Mouse (Mus musculus): Measurements from ENCODE around the gene Cage1. TPM values are rescaled to one million over a fixed set of nuclear protein-coding genes. Genes with fewer than 3 reads are reported as not detected.

The Cage1 gene
- polyA plus RNA-seq, 1 experiment: not detected

DNA sequence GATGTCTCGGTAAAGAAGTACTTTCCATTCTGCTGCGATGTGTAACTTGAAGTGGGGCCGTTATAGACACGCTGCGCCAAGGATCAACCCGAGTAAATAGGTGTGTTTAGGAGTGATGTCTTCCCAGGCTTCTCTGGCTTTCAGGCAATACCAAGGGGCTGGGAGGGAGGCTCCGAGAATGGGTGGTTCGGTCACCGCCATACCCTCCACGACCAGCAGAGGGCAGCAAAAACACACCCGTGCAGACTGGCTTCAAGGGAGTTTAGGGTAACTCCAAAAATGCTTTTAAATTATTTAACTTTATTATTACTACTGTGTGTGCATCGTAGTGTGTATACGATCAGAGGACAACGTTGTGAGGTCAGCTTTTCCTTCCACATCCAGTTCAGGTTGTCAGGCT lies 67.5 kb downstream of the Cage1 start:
- TF ChIP-seq FLI1 (IDR thresholded peaks at IDR 0.05; ENCODE audit: low read length) (no peak), GATA1 (IDR thresholded peaks at IDR 0.05; ENCODE audit: borderline replicate concordance, low read length) (no peak)
- no peaks in the 10 kb centered on the region for H3K9me3 ChIP-seq
- H3K4me1 ChIP-seq: peaks cover 49% of the 10 kb centered on the region
- H3K27me3 ChIP-seq (replicated peaks): no peaks in the 10 kb centered on the region
- peak overlapping the region; percentile 51 for H3K4me3 ChIP-seq (replicated peaks)
- peaks cover 40% of the 10 kb centered on the region for H3K36me3 ChIP-seq (replicated peaks; ENCODE audit: low read length)

DNA sequence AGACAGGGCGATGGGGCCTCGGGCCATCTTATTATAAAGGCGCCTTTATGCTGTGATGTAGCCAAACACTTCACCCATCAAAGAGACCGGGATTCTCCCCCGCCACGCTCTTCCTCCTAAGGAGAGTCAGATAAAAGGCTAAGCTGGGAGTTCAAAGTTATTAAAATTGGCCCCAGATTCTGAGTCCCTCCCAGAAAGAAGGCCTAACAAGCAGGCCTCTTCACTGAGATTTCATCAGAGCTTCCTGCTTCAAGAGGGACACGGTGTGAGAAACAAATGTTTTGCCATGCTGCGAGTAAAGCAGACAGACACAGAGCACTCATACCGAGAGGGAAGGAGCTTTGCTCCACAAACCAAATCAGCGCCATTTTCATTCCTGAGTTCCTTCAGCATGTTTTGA lies 69.3 kb downstream of the Cage1 start:
- Histone ChIP-seq H3K27me3 (replicated peaks) (no peaks in the 10 kb centered on the region), H3K36me3 (replicated peaks; ENCODE audit: low read length) (peaks cover 25% of the 10 kb centered on the region), H3K4me1 (peaks cover 58% of the 10 kb centered on the region), H3K9me3 (no peaks in the 10 kb centered on the region), H3K4me3 (replicated peaks) (no peak overlapping the region)
- TF ChIP-seq GATA1 (IDR thresholded peaks at IDR 0.05; ENCODE audit: borderline replicate concordance, low read length) (no peak), FLI1 (IDR thresholded peaks at IDR 0.05; ENCODE audit: low read length) (no peak)

DNA sequence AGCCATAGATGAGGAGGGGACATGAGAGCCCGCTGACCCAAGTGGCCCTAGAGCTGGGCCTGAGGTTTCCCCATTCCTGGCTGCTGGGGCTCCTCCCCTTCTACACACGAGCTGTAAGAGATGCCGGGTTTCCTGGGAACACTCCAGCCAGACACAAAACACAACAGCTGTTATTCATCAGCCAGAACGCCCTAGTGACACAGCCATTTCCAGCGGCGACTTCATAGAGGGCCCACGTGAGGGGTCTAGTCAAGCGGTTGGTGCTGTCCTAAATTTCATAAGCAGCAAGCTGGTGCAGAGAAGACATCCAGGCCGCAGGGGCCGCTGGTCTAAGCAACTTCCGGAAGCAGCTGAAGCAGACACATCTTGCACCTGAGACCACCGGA lies 69.8 kb downstream of the Cage1 start:
- peaks cover 62% of the 10 kb centered on the region for H3K4me1 ChIP-seq
- TF ChIP-seq FLI1 (IDR thresholded peaks at IDR 0.05; ENCODE audit: low read length) (no peak), GATA1 (IDR thresholded peaks at IDR 0.05; ENCODE audit: borderline replicate concordance, low read length) (no peak)

DNA sequence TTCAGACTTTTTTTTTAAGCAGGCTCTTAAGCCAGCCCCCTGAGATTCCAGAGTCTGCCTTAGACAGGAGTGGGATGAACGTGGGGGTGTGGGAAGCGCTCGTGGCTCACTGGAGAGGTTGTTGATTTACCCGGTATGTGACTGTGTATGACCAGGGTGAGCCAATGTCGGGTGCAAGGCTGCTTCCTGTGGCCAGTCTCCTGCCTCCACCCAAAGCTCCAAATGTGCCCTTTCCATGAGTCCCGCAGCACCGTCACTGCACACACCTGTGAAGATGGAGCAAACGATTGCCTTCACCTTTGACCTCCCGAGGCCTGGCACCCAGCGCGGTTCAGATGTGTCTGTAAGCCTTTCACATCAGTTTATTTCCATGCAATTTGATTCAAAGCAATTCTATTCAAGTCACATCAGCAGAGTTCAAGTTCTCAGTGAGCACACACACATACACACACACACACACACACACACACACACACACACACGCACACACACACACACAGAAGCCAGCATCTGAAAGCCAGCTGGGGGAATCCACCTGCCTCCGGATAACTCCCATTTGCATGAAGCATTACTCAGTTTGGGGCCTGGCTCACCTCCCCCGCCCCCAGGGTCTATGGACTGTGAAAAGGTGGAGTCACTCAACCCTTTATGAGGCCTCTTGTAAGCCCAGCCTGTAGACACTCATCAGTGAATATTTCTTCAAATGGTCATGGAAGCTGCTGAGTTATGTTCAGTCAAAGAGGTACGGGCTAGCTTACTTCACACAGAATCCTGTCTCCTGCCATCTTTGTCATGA lies 70.4 kb downstream of the Cage1 start:
- no peaks in the 10 kb centered on the region for H3K9me3 ChIP-seq
- no peaks in the 10 kb centered on the region for H3K27me3 ChIP-seq (replicated peaks)
- TF ChIP-seq GATA1 (IDR thresholded peaks at IDR 0.05; ENCODE audit: borderline replicate concordance, low read length) (no peak), FLI1 (IDR thresholded peaks at IDR 0.05; ENCODE audit: low read length) (no peak)
- H3K36me3 ChIP-seq (replicated peaks; ENCODE audit: low read length): peaks cover 13% of the 10 kb centered on the region
- peaks cover 62% of the 10 kb centered on the region for H3K4me1 ChIP-seq
- H3K4me3 ChIP-seq (replicated peaks): no peak overlapping the region

More for the DNA sequence above, 69.8 kb downstream of the Cage1 start:
- Histone ChIP-seq H3K36me3 (replicated peaks; ENCODE audit: low read length) (peaks cover 19% of the 10 kb centered on the region), H3K27me3 (replicated peaks) (no peaks in the 10 kb centered on the region), H3K4me3 (replicated peaks) (no peak overlapping the region), H3K9me3 (no peaks in the 10 kb centered on the region)

DNA sequence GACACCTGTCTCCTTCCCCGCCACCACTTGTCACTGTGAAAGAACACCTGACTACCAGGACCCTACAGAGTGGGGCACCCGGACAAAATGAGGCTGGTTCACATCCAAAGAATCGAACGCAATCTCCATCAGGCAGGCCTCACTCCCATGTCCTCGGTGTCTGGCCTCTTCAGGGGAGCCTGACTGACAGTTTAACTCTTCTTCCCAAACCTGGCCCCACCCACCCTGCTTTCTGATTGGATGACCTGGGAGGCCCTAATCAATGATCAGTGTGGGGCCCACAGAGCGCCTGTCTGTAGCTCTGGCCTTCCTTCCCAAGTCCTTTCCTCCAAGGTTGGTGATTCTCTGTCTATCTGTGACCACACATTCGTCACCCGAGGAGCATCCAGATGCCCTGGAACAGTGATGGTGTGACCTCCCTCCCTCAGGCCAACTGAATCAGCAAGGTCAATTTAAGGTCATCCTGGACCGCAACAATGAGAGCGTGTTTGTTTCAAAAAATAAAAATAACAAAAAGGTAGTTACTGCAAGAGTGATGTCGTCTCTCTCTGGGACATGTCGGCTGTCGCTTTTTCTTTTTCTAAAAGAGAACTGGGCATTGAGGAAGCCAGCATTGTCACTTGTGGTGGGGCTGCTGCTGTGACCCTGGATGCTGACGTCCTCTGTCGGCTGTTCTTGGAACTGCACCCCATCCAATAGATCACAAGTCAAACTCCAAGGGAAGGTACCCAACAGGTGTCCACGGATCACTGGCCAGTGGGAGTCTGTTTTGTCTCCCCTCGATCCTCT lies 71.5 kb downstream of the Cage1 start:
- peaks cover 58% of the 10 kb centered on the region for H3K4me1 ChIP-seq
- H3K36me3 ChIP-seq (replicated peaks; ENCODE audit: low read length): peaks cover 5% of the 10 kb centered on the region
- no peaks in the 10 kb centered on the region for H3K27me3 ChIP-seq (replicated peaks)
- TF ChIP-seq GATA1 (IDR thresholded peaks at IDR 0.05; ENCODE audit: borderline replicate concordance, low read length): no peak
- TF ChIP-seq FLI1 (IDR thresholded peaks at IDR 0.05; ENCODE audit: low read length): no peak
- no peak overlapping the region for H3K4me3 ChIP-seq (replicated peaks)
- no peaks in the 10 kb centered on the region for H3K9me3 ChIP-seq

DNA sequence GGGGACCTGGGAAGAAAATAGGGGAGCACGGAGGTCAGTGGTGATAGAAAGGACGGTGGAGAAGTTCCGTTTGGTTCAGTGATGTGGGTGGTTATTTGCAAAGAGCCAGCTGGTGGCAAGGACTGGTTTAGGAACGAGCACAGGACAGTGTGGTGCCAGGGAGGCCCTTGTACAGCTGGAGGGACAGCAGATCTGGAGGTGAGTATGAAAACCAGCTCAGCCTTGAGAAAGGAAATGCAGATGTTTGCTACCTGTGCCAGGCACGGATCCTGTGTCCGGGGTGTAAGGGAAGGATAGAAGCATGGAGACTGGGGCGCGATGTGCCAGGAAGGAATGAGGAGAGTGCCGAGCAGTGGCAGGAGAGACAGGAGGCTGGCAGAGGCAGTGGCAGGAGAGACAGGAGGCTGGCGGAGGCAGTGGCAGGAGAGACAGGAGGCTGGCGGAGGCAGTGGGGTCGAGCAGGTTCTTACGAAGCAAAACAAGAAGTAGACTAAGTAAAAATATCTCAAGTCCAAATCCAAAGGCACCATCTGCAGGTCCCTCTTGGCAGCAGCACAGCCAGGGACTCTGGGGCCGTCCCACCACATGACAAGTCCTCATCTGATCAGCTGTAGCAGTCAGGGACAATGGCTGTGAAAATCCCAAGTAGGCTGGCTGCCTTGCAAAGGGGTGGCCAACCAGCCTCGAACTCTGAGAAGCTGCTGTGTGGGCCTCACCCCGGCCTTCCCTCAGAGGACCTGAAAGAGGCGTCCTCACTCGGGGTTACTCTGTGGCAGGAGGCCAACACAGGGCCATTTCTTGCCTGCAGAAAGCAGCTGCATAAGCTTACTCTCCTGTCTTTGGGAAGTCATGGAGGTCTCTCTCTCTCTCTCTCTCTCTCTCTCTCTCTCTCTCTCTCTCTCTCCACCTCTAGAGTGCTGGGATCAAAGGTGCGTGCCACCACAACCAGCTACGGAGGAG lies 72.5 kb downstream of the Cage1 start:
- Histone ChIP-seq H3K9me3 (no peaks in the 10 kb centered on the region), H3K4me1 (peaks cover 64% of the 10 kb centered on the region), H3K36me3 (replicated peaks; ENCODE audit: low read length) (no peaks in the 10 kb centered on the region), H3K4me3 (replicated peaks) (peak overlapping the region; percentile 91), H3K27me3 (replicated peaks) (no peaks in the 10 kb centered on the region)
- TF ChIP-seq FLI1 (IDR thresholded peaks at IDR 0.05; ENCODE audit: low read length): no peak
- TF ChIP-seq GATA1 (IDR thresholded peaks at IDR 0.05; ENCODE audit: borderline replicate concordance, low read length): no peak

DNA sequence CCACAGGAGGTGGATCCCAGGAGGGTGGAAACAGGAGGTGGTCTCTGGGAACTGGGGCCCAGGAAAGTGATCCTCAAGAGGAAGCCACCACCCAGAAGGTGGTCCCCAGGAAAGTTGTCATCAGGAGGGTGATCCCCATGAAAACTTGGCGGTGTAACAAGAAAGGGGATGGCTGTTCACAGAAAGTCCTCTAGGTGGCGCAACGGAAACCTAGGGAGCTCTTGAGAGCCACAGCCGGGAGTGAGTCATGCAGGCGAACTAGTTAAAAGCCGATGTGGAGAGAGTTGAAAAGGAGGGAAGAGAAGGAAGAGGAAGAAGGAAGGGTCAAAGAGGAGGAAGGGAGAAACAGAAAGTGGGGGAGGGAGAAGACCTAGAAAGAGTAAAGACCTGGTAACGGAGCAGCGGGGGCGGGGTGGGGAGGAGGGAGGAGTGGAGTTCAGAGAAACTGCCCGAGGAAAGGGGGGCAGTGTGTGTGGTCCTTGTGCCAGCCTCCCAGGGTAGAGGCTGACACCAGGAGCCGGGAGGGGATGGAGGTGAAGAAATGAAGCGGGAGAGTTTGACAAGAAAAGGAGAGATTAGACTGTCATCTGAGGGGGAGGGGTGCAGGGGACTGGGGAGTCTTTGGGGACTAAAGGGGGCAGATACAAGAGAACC lies 73.4 kb downstream of the Cage1 start:
- Histone ChIP-seq H3K4me1 (peaks cover 67% of the 10 kb centered on the region), H3K36me3 (replicated peaks; ENCODE audit: low read length) (no peaks in the 10 kb centered on the region), H3K4me3 (replicated peaks) (peak overlapping the region; percentile 91), H3K27me3 (replicated peaks) (no peaks in the 10 kb centered on the region), H3K9me3 (no peaks in the 10 kb centered on the region)
- TF ChIP-seq FLI1 (IDR thresholded peaks at IDR 0.05; ENCODE audit: low read length) (no peak), GATA1 (IDR thresholded peaks at IDR 0.05; ENCODE audit: borderline replicate concordance, low read length) (no peak)

DNA sequence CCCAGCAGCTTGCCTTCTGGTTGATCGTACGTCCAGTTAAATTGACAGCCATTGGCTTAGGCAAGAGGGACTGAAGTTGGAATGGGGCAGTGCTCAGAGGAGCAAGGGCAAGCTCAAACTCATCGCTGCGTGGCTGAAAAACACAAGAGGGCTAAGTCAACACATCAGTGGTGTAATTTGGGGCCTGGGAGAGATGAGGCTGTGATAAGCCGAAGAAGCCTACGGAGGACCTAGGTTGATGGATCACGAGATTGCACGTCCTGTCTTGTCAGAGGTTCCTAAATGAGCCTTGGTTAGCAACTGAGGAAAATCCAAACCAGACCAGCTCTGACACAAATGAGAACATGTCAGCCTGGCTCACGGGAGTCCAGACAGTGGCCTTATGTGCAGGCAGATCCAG lies 74.3 kb downstream of the Cage1 start:
- H3K4me1 ChIP-seq: peaks cover 76% of the 10 kb centered on the region
- TF ChIP-seq FLI1 (IDR thresholded peaks at IDR 0.05; ENCODE audit: low read length): no peak
- no peak for TF ChIP-seq GATA1 (IDR thresholded peaks at IDR 0.05; ENCODE audit: borderline replicate concordance, low read length)

DNA sequence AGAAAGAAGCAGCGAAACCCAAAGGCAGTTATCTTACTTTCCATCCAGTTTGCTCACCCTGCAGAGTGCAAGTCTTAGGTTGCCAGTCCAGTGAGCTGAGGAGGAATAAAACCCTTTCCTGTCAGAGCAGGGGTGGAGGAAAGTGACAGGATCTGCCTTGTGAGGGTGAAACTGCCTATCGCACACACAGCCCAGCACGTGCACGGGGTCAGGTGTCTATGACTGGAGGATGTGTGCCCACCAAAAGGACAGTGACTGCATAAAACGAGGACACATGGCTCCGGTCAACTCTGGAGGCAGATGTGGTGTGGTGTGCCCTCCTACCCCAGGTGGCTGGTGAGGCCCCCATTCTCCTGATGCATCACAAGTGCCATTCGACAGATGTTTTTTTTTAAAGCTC lies 76.9 kb downstream of the Cage1 start:
- Histone ChIP-seq H3K4me1 (peaks cover 80% of the 10 kb centered on the region), H3K36me3 (replicated peaks; ENCODE audit: low read length) (peaks cover 19% of the 10 kb centered on the region), H3K27me3 (replicated peaks) (no peaks in the 10 kb centered on the region), H3K9me3 (no peaks in the 10 kb centered on the region), H3K4me3 (replicated peaks) (peak overlapping the region; percentile 12)
- no peak for TF ChIP-seq FLI1 (IDR thresholded peaks at IDR 0.05; ENCODE audit: low read length)
- TF ChIP-seq GATA1 (IDR thresholded peaks at IDR 0.05; ENCODE audit: borderline replicate concordance, low read length): no peak

More for the DNA sequence above, 74.3 kb downstream of the Cage1 start:
- H3K27me3 ChIP-seq (replicated peaks): no peaks in the 10 kb centered on the region
- H3K9me3 ChIP-seq: no peaks in the 10 kb centered on the region
- H3K36me3 ChIP-seq (replicated peaks; ENCODE audit: low read length): no peaks in the 10 kb centered on the region
- no peak overlapping the region for H3K4me3 ChIP-seq (replicated peaks)
